Mouse (Mus musculus) spleen, postnatal 36 days (tissue): Measurements from ENCODE around the gene Bbs9.

Experiments used
- DNase-seq, 2 experiments: peaks; one replicate each; pipeline ENCODE4 v3.0.0; 2022; ENCODE audit warnings: low spot score in 2 of 2, mixed read lengths in 1 of 2

The Bbs9 gene

DNA sequence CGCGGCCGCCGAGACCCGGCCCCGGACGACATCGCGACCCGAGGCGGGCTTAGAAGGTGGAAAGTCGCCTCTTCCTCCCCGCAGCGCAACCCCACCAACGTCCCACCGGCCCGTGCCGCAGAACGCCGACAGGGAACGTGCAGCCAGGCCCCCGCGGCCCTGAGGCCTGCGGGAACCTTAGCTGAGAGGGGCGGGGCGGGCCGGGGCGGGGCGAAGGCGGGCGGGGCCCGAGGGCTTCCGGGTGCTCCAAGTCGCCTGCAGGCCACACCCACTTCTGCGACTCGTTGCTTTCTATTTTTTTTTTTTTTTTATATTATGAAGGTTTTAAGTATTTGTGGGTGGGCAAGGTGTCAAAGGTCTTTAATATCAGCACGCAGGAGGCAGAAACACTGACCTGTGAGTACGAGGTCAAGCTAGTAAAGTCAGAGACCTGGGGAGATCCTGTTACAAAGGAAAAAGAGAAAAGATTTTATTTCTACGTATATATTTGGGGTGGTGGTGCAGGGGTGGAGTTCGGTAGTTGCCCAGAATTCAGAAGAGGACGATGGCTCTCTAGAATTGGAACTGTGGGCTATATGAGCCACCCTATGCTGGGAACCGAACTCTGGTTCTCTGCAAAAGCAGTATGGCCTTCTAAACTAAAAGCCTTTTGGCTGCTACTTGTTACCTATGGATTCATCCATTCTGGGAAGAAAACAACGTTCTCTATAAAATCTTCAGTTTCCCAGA, 7.2 kb upstream of the Bbs9 start:
- peak; percentile 70 to 73 for DNase-seq

DNA sequence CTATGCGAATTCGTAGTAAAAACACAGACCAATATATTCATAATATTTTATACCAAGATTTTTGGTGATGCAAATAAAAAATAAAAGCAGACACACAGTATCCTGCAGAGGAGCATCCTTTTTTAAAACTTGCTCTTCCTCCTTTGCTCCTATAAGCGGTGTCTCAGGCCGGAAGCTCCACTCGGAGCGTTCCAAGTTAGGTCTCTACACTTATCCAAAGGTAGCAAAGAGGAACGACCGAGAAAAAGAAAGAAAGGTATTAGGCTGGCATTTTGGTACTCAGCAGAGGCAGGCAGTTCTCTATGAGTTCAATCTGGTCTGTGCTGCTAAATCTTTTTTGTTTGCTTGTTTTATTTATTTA, 6.6 kb upstream of the Bbs9 start:
- no peak for DNase-seq

DNA sequence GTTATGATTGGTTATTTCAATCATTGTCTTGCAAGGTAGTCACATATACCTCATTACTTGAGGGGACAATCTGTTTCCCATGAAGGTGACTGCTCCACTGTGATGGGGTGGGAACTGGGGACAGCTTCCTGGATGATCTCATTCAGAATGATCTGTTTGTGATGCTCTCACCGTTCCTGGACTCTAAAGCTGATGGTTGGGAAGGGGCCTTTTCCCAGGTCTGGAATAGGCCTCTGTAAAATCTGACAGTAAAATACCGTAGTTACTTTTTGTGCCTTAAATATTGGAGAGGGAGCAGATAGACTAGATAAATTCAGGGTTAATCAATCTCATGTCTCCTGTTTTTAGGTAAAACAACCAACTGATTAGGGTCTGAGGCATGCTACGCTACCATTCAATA, 5.9 kb upstream of the Bbs9 start, which contains the start of gene Rp9:
Gene Rp9 (minus strand): TSS at position 101 of the 400 bp plus-strand sequence.
- no peak for DNase-seq

DNA sequence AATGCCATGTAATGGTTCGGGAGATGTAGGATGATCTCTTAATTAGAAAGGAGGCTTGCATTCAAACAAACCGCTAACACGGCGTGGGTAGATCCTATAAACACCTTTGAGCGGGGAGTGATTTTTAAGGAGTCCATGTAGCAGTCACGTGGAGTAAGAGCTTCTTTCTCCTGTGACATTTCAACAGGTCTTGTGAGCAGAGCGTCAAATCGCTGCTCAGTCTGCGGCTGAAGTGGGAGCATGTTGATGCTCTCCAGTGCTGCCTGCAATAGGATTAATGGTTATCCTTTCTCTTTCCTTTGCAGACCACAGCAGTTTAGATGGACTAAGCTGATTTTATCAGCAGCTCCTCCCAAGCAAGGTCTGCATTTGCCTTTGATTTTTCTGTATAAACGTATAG, 750 bp downstream of the Bbs9 start:
- DNase-seq, result no peak

DNA sequence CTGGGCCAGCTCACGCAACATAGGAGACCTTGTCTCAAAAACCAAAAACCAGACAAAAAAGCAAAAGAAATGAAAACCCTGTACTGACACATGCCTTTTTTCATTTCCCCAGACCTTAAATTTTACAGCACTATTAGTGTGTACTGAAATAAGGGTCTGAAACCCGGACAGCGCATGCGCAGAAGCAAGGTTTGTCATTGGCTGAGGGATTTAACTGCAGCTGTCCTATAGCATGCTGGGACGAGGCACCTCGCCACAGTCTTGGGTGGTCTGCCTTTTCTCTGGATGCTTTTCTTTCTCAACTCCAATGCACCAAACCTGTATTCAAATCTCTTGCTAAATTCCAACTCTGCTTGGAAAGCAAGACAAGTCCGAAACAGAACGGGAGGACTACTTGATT, 3.4 kb downstream of the Bbs9 start:
- DNase-seq, result no peak

DNA sequence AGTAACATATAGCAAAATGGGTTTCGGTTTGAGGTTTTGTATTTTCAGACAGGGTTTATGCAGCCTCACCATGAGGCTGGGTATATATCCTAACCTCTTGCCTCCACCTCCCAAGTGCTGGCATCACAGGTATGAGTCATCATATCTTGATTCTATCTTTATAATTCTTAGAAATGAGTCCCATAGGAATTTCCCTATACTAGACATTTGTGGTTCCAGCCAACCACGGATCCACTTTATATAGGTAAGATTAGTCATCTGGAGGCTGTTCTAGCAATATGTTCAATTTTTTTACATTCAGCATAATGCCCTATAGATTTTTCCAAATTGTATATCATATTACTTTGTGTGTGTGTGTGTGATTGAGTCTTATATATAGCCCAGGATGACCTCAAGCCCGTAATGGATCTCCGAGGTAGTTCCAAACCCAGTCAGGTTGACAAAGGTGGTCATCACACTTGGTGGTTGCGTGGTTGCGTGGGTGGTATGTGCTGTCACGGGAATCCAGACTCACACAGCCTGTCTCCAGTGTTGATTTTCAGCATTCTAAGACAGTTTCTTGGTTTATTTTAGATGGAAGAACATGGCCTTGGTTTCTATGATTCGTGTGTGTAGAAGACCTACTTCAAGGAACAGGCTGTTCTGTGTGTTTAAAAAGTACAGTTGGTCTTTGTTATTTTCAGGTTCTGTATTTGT, 8.5 kb downstream of the Bbs9 start:
- DNase-seq, result no peak

DNA sequence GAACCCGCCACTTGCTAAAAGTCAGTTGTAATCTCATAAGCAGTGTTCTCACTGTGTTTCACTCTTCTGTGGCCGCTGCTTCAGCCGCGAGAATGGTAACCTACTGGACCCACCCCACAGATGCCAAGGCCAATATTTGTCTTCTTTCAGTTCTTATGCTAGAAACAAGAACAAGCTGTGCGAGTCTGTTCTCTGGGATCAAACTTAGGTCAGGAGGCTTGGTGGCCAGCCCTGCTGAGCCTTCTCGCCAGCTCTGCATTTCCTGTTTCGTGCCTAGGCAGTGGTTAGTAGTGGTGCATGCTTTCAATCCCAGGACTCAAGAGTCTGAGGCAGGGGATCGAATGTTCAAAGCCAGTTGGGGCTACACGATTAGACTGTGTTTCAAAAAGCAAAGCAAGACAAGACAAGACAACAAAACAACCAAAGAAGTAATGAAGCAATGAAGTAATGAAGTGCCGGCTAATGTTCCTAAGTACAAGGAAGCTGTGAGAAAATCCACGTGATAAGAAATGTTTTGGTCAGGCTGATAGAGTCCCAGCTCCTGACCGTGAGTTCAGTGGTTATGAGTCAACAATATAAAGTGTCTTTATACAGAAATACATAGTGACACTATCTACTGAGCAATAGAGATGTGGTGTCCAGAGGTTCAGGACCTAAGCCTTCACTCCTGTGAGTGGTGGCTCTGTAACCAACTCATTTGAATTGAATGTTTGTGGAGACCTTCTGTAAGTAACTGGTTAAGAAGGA, 9.2 kb downstream of the Bbs9 start:
- DNase-seq, result no peak

DNA sequence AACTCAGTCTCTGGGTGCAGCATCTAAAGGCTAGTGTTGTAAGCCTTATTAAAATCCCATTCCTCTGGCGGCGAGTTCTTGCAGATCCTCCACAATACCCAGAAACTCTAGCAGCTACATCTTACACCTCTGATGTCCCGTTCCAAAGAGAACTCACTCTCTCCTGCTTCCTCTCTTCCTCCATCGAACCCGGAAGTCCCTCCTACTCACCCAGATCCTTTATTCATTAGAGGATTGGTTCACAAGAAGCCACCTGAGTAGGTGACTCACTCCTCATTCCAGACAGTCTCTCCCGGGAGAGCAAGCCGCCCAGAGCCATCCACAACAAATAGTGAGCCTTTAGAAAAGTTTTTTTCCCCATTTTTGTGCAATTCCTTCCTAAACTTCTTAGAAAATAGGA, 10.7 kb downstream of the Bbs9 start:
- DNase-seq, result no peak

DNA sequence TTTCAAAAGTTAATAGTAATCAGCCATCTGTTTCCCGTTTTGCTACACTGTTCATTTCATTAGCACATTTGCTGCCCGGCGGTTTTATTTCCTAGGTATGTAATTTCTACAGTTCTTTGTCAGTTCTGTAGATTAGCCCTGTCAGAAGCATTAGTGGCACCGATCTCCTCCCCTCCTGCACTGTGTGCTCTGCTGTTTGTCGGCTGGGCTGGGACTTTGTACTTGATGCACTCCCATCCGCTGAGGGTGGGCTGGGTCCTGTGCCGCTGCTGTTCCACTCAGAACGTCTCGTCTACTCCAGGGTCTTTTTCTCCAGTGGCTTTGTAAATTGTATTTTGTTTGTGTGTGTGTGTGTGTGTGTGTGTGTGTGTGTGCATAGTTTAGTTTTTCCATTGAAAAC, 13.4 kb downstream of the Bbs9 start:
- DNase-seq, result no peak

DNA sequence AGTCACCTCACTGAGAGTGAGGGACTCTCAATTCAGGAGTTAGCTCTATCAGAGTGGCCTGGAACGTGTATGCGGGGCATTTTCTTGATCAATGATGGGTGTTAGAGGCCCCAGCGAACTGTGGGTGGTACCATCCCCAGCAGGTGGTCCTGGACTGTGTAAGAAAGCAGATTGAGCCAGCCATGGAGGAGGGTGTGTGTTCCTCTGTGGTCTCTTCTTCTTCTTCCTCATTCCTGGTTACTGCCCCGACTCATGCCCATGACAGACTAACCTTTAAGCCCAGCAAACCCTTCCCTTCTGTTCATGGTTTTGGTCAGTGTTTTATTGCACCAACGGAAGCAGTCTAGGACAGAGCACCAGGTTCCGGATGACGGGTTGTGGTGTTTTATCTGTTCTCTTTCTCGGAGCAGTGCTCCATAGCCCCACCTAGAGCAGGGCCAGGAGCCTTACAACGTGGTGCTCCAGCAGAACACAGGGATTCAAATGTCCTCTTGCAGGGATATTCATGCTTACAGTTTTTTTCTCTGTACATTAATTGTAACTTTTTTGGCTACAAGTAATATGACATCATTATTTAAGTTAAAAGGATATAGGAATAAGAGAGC, 18.8 kb downstream of the Bbs9 start:
- DNase-seq, result no peak

DNA sequence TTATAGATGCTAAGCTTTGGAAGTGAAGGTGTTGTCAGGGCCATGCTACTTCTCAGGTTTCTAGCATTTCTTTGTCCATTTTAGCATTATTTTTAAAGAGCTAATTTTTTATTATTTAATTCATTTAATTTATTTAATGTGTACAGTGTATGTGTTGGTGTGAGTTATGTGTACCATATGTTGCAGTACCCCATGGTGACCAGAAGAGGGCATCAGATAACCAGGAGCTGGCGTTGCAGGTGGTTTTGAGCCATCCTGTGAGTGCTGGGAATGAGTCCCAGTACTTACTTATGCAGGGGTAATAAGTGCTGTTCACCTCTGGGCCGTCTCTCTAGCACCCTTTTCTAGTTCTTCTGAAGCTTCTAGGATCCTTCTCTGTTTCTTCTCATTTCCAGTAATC, 19.6 kb downstream of the Bbs9 start:
- no peak for DNase-seq

DNA sequence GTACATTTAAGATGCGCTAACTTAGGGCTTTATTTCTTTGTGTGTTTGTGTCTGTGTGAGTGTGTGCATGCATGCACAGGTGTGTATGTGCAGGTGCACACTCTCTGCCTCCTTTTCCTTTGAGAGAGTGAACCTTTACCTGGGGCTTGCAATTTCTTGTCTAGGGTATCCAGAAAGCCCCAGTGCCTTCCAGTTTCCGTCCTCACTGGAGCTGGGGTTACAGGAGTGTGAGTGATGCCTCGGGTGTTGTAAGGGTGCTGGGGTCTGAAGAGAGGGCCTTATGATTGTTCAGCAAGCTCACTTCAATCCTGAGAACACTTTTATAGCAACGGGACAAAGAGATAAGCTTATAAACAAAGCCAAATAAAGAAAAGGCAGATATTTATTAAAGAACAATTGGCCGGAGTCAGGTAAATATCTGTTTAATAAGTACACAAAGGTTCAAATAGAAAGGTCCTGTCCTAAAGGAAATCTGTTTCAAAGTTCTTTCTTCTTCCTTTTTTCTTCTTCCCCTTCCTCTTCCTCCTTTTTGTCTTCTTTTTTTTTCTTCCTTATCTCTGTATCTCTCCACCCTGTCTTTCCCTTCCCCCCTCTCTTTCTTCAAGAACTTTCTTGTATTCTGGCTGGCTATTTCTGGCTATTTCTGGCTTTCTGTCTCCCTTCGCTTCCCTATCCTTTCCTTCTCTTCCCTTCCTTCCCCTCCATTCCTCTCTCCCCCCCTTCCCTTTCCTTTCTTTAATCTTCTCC, 21.7 kb downstream of the Bbs9 start:
- no peak for DNase-seq

DNA sequence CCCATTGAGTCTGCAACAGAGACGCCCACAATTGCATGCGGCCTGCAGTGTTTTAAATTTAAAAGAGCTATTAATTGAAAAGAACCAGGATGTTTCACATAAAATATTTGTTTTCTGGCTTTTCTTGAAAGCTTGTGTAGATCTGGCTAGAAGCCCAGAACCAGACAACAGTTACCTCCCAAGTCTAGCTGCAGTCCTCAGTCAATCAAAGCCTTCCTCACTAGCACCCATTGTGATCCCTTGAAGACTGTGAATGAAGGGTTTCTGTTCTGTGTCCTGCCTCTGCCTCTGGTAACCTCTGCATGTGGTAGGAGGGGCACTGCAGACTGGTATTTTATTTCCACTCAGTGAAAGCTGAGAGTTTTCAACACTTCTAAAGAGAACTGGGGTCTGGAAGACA, 27.5 kb downstream of the Bbs9 start:
- no peak for DNase-seq

DNA sequence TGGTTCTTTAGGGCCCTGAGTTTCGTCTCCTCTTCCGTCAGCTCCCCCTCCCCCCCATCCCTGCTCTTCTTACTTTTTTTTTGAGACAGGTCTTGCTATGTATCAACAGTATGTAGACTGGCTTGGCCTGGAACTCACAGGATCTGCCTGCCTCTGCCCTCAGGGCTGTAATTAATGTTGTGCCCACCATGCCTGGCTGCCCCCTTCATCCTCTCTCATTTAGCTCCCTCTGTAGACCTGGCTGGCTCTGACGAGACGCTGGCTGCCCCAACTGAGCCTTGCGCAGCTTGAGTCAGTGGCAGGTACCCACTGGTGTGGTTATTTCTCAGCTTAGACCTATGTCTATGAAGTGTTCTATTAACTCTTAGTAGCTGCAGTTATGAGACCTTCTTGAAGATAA, 28.1 kb downstream of the Bbs9 start:
- no peak for DNase-seq

DNA sequence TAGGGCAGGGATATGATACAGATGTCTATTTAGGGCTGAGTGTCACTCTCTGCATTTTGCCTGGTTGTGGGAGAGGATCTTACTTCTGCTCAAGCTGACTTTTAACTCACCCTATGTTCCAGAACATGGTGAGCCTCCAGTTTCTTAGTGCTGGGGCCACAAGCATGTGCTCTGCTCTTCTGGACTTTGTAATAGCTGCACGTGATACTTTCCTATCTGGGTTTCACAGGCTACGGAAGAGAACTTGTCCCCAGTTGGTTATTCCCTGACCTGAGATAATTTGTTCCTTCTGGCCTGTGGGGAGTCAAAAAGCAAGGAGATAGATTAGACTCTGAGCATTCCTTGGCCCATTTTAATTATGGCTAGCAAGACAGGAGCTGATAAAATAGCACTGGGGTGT, 30.1 kb downstream of the Bbs9 start:
- DNase-seq, result no peak

DNA sequence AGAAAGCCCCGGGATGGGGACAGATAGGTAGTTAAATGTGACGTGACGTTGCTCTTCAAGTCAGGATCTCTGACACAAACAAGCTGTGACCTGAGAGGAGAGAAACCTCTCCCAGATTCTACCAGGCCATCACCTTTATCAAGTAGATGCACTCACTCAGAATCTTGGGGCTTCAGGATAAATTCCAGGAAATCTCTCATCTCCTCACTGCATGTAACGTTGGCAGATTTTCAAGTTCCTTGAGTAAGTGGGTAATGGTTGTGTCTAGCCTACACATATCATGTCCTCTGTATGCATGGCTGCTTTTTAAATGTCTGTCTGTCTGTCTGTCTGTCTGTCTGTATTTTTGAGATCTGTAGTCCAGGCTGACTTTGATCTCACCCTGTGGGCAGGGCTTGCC, 39.6 kb downstream of the Bbs9 start:
- no peak for DNase-seq

DNA sequence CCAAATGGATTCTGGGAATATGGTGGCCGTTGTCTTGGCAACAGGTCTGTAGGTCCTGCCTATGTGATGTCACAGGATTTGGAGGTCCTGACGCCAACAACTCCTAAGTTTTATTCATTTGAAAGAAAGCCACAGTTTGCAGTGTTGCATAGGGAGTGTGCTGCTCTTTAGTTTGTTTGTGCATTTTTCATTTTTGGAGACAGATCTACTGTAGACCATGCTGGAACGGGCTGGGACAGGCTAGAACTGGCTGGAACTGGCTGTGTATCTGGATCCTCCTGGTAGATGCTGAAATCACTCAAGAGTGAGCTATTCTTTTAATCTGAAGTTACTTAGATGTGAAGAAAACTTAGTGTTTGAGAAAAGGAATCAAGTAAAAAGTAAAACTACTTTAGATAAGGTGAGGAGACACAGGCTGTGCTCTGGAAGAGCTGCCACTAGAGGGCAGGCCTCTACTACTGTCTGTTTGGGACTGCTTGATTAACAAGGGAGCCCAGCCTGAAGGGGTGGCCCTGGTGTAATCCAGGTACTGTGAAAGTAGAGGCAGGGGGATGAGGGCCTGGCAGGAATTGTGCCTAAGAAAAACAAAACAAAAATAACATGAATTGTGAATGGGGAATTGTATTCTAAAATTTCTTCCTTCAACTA, 43.0 kb downstream of the Bbs9 start:
- peak; percentile 7 to 28 for DNase-seq

DNA sequence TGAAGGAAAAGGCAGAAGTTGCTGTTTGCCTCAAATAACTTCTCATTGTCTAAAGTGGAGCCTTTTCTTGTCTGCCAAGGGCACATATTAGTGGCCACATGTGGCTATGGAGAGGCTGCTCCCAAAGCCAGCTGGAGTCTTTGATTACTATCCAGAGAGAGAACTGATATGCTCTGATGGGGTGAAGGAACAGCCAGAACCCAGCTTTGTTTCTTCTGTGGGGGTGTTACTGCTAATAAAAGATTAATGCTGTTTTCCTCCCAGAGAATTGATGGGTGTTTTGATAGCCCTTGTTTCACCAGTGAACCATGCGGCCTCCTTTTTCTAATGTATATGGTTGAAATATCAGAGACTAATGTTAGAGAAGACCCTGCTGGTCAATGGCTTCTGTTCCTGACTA, 47.9 kb downstream of the Bbs9 start:
- DNase-seq, result no peak

DNA sequence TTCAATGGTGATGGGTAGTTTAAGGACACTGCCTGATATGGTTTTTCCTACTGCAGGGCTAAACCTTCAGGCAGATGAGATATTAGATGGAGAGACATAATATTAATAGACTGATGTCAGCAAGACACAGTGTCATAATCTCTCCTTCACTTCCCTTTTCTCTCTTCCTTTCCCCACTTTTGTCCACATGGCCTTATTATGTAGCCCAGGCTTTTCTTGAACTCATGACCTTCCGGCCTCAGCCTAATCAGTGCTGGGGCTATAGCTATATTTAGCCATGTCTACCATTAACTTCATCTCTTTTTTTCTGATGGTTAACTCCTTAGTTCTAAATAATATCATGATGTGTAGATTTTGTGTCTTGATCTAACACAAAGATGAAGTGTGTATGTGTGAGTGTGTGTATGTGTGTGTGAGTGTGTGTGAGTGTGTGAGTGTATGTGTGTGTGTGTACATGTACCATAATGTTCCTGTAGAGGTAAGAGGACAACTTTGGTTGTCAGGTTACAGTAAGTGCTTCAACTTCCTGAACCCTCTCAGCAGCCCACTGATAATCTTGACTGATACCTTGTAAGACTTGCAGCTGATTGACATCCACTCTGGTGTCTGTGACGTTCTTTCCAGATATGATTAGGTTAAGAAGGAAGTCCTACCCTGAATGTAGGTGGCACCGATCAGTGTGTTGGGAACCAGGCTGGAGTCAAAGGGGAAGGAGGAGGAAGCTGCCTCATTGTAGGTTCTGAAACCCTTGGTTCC, 55.4 kb downstream of the Bbs9 start:
- DNase-seq, result no peak

DNA sequence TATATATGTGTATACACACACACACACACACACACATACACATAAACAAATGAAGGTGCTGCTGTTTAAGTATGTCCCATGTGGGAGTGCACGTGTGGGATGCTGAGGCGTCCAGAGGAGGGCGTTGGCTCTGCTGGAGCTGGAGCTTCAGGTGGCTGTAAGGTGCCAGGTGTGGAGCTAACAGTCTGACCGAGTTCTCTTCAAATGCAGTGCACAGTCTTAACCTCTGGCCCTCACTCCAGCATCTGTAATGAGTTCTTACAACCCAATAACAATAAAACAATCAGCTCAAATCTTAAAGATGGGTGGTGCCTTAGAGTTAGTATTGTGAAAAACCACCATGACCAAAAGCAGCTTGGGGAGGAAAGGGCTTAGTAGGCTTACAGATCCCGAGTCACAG, 56.6 kb downstream of the Bbs9 start:
- DNase-seq, result no peak
